Mouse (Mus musculus): ENCODE measurements at regions not wholly inside any gene's neighbourhood (a gene's known extent, or its start where the extent isn't known, plus 50 kb on each side); places are given as distances from the start of the nearest gene placed in this dataset.

DNA sequence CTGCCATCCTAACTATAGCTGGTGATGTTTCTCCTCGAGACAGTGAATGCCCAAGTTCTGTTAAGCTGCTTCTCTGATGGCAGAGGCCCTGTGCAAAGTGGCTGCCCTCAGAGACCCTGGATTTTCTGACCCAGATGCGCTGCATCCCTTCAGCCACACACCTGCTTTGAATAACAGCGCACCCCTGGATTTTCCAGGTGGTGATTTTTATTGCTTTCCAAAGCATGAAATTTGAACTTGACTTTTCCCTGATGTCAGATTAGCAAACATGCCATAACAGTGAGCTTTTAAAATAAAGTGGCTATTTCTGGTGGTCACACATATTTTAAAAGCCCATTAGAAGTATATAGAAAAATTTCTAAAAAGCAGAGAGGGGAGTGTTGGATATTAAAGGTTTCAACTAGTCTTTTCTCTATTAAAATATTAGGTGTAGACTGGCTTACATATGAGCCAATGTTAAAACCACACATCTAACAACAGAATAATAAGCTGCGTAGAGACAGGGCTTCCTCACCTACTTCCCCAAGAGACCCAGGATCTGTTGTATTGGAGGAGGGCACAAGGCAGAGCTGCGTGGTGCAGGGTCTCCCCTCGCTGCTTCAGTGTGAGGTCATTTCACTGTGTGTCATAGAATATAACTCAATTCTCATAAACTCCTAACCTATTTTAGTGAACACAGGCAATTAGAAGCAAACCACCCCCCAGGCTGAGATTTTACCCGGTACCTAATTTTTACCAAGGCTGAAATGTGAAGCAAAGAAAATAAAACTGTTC is 280.3 kb downstream of the Ccdc91 start:
- no peak for DNase-seq (ENCODE audit: low read depth)

DNA sequence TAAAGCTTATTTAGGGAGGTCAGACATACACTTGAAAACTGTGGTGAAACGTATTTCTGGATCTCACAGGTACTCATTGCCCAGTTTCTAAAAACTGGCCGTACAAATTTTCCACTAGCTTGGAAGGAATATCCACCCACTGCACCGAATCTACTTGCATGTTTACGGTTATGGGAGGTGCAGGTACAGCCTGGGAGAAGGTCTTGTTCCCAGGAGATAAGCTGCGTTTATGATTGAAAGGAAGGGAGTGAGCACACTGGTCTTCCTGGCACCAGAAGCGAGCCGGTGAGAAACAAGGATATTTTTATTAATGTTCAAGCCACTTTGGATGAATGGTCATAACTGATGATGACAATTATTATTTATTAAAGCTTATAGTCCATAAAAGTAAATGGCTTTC is 283.9 kb downstream of the Ccdc91 start:
- no peak for DNase-seq (ENCODE audit: low read depth)

- no peak for DNase-seq (ENCODE audit: low read depth)
Measured at GRCm38 (mm10) chr6:147760113-147760512, 284.5 kb downstream of the Ccdc91 start.

GRCm38 (mm10) chr6:147765241-147765640 is 281.8 kb upstream of the Far2 start:
- DNase-seq (ENCODE audit: low read depth) = no peak

GRCm38 (mm10) chr6:147769180-147769579 is 277.9 kb upstream of the Far2 start:
- DNase-seq (ENCODE audit: low read depth) = no peak

- DNase-seq (ENCODE audit: low read depth) = no peak
Measured at GRCm38 (mm10) chr6:147770034-147770433, 277.0 kb upstream of the Far2 start.

GRCm38 (mm10) chr6:147771411-147771810 is 275.6 kb upstream of the Far2 start:
- DNase-seq (ENCODE audit: low read depth) = no peak

GRCm38 (mm10) chr6:147773904-147774303 is 273.2 kb upstream of the Far2 start:
- DNase-seq (ENCODE audit: low read depth) = no peak

DNA sequence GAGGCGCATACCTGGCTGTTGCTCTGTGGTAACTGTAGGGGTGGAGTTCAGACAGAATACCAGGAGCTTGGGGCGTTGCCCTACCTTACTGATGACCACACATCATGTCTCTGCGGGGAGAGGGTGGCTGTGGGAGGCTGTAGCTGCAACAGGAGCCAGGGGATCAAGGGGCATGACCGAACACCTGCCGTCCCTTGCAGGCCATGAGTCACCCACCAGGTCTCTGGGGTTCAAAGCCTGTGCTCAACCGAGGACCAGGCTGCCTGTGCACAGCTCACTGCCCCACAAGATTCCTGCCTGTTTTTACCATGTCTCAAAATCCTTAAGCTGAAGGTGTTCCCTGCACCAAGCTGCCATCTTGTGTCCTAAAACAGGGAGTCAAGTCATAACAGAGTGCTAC is 272.4 kb upstream of the Far2 start:
- DNase-seq (ENCODE audit: low read depth) = no peak

GRCm38 (mm10) chr6:147779466-147779865 is 267.6 kb upstream of the Far2 start:
- DNase-seq (ENCODE audit: low read depth) = no peak

DNA sequence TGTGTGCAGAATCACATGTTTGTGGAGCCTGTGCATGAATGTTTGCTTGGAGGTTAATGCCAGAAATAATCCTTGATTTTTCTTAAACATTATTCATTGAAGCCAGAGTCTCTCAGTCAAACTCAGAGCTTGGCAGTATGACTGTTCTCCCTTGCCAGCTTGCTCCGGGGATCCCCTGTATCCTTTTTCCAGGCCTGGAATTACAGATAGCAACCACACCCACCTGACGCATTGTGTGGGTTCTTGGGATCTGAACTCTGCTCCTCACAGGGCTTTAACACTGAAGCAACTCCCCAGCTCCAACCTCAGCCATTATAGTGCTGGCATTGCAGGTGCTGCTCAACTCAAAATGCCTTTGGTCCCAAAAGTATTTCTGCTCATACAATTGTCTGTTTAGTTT is 262.8 kb upstream of the Far2 start:
- DNase-seq (ENCODE audit: low read depth) = no peak

- DNase-seq (ENCODE audit: low read depth) = no peak
Measured at GRCm38 (mm10) chr6:147784854-147785253, 262.2 kb upstream of the Far2 start.

GRCm38 (mm10) chr6:147788095-147788494 is 259.0 kb upstream of the Far2 start:
- DNase-seq (ENCODE audit: low read depth) = no peak

- no peak for DNase-seq (ENCODE audit: low read depth)
Measured at GRCm38 (mm10) chr6:147789112-147789511, 257.9 kb upstream of the Far2 start.

- no peak for DNase-seq (ENCODE audit: low read depth)
Measured at GRCm38 (mm10) chr6:147793811-147794210, 253.2 kb upstream of the Far2 start.

DNA sequence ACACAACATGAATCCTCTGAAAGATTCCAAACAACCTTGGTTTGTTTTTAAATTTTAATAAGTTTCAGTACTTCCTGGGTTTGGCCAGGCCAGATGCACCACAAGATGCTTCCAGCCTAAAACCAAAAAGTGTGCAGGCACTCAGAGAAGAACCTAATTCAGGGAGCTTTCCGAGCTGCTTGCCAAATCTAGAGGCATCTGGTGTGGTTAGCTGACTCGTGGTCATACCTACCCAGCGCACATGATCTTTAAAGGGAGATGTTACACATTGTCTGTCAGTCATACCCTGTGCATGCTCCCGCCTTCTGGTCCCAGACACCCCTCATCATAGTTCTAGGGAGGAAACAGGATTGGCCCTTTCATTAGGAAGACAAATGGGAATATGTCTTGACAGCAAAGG is 252.7 kb upstream of the Far2 start:
- no peak for DNase-seq (ENCODE audit: low read depth)

- no peak for DNase-seq (ENCODE audit: low read depth)
Measured at GRCm38 (mm10) chr6:147799009-147799727, 247.9 kb upstream of the Far2 start.

- DNase-seq (ENCODE audit: low read depth) = no peak
Measured at GRCm38 (mm10) chr6:147799861-147800260, 247.2 kb upstream of the Far2 start.

DNA sequence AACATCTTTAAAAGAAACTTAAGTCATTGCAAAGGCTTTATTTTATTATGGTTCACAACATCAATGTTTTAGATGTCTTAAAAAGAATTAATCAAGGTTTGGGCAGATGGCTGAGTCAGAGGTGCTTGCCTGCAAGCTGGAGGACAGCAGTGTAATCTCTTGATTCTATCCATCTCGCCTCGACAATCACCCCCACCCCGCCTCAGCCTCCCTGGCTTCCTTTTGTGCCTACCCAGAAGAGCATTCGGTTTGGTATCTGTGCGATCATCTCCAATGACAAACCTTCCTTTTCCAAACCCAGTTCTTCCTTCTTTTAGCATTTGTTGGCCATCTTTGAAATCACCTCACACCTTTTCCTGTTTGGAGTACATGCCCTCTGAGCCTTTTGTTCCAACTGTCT is 246.2 kb upstream of the Far2 start:
- no peak for DNase-seq (ENCODE audit: low read depth)

DNA sequence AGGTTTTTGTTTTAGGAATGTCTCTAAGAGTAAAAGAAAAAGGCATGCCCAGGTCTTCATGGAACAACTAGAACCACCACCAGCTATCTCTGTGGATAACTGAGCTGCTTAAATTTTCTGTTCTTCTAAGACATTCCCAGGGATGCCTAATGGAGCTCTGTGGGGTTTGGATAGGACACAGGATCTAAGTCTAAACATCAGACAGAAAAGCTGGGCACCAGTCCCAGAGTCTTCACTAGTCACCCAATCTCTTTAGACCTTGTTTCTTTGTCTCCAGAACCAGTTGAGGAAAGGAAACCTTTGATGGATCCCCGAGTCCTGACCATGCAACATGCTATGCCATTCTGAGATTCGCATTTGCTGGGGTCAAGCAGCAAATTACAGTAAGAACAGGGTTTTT is 243.2 kb upstream of the Far2 start:
- no peak for DNase-seq (ENCODE audit: low read depth)

DNA sequence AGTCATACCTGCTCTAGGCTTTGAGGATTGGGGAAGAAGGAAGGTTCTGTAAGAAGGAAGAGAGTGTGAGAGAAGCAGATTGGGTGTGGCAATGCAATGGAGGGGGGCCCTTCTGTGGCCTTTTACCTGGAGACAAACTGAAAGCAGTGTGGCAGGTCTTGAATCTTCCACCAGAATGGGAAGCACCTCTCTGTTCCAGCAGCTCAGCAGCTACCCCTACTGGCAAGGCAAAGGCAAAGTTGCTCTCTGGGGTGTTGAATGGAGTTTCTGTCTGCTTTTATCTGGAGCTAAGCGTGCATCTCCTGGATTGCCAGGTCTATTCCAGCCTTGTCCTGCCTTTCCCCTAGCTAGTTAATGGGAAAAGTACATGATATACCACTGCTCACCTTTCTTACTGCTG is 236.3 kb upstream of the Far2 start:
- peak; percentile 27 for DNase-seq (ENCODE audit: low read depth)

DNA sequence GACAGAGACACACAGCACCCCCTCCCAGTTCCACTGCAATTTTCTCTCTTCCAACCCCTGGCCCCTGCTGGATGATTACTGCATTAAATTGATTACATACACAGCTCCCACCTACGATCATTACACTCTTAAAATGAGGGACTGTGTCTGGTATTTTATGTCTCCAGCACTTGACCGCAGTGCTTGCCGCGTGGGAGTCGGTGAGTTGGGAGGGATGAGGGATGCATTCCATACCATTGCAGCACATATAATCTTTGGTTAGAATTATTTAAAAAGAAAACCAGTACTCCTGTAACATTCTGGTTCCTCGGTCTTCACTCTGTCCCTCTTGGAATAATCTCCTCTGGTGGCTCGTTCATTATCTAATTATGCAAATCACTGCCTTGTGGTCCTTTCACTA is 230.2 kb upstream of the Far2 start:
- DNase-seq (ENCODE audit: low read depth) = no peak

- no peak for DNase-seq (ENCODE audit: low read depth)
Measured at GRCm38 (mm10) chr6:147817262-147817661, 229.8 kb upstream of the Far2 start.

DNA sequence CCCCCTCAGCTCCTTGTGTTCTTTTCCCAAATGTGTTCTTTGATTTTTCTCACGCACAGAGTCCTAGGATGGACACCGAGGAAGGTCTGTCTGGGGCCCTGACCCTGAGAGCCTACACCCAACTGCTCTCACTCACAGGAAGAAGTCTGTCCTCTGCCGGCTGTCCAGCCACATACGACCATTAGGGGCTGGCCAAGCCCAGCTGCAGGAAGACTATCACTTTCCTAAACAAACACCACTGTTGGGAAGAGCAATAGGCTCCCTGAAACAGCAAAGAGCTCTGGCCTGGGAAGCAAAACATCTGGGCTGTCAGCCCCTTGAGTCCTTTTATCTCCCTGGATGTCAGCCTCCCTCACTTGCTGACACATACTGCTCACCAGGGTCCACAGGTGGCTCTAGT is 224.8 kb upstream of the Far2 start:
- no peak for DNase-seq (ENCODE audit: low read depth)
